In genomic region chr1:43862614-43863013, GRCm38 (mm10) we compare ENCODE assay signal across 13 mouse cellular contexts. TPM values are rescaled to one million over a fixed set of nuclear protein-coding genes. Genes with fewer than 3 reads are reported as not detected.
DNase-seq lines count a peak whose midpoint lies in the region.
"Had no signal": no experiment of that assay in that cellular context is flagged by ENCODE, and none has a peak within 500 bp of the region (broad histone marks: within the 10 kb centered on the region; RNA-seq: fewer than 3 reads in every experiment).

No protein-coding gene starts in this region.

- DNase-seq in adrenal gland, adult (ENCODE audit: inconsistent age in 2 of 2, low spot score in 1 of 2) = peak; percentile 11 to 44
- no peak for DNase-seq in adrenal gland, postnatal 14 days
- DNase-seq in kidney, adult 8-10 months = peak; percentile 35 to 74
- DNase-seq in kidney, postnatal 4 days = no peak
- DNase-seq in Muller cell, postnatal 12 days (ENCODE audit: inconsistent ontology term) = peak; percentile 45
- peak; percentile 9 to 18 for DNase-seq in layer of hippocampus, adult 8-10 months (ENCODE audit: low spot score in 2 of 2)
- no peak for DNase-seq in yolk sac, embryonic 10.5 days (ENCODE audit: low spot score)
- DNase-seq in cerebellum, postnatal 10 days = no peak
- DNase-seq: cerebellum, adult 11-12 months; cerebellum, postnatal 36 days; heart, postnatal 4 days; right cerebral cortex, adult 18-20 months; thymus, adult 2 months had no signal

RNA-seq across cellular contexts. Expression of gene Uxs1, which starts 35.0 kb away (rescaled TPM):
- total RNA-seq in adrenal gland, postnatal 14 days (2021) = 34.4 and 36.4 TPM in 2 replicates
- 10 to 100 TPM; 41.5 to 47.7 (median 43.2) TPM for total RNA-seq in layer of hippocampus, adult 8-10 months (2022)

Comparison
In these comparisons a context has a peak if more than half of its experiments do, and no peak if none do; other contexts are left out.
1. DNase-seq: peak in adrenal gland, adult (2 of 2), kidney, adult 8-10 months (2 of 2), Muller cell, postnatal 12 days (single experiment) and layer of hippocampus, adult 8-10 months (2 of 2); none in adrenal gland, postnatal 14 days (single experiment), kidney, postnatal 4 days (0 of 2), yolk sac, embryonic 10.5 days (single experiment) and cerebellum, postnatal 10 days (0 of 2).